Mouse (Mus musculus) midbrain, embryonic 16.5 days (tissue): Measurements from ENCODE around the gene Rxfp3. TPM values are rescaled to one million over a fixed set of nuclear protein-coding genes. Genes with fewer than 3 reads are reported as not detected.

Experiments
- ATAC-seq: fragments of 200-750 bp; cut with Nextera tagmentation; 2 replicates; pipeline ENCODE4 v1.8.0; 2017; ENCODE audit warnings: moderate TSS enrichment
- H3K27ac ChIP-seq: fragments of 300-500 bp; sonication (generic); 2 replicates; pipeline ENCODE4 v1.5.1; 2014; ENCODE audit warnings: mild to moderate bottlenecking, low read length, mixed read lengths
- H3K27me3 ChIP-seq: fragments of 300-500 bp; sonication (generic); 2 replicates; pipeline ENCODE4 v1.6.1; 2014; ENCODE audit warnings: low read depth, low read length, mixed read lengths; ENCODE audit not compliant: control insufficient read depth, insufficient read depth
- H3K36me3 ChIP-seq: fragments of 300-500 bp; sonication (generic); 2 replicates; pipeline ENCODE4 v1.6.1; 2014; ENCODE audit warnings: mild to moderate bottlenecking, low read length, moderate library complexity, mixed read lengths; ENCODE audit not compliant: control insufficient read depth, insufficient read depth
- H3K4me1 ChIP-seq: fragments of 300-500 bp; sonication (generic); 2 replicates; pipeline ENCODE4 v1.6.1; 2014; ENCODE audit warnings: mild to moderate bottlenecking, low read length, mixed read lengths; ENCODE audit not compliant: control insufficient read depth, insufficient read depth
- H3K4me2 ChIP-seq: fragments of 300-500 bp; sonication (generic); 2 replicates; pipeline ENCODE4 v1.6.1; 2014; ENCODE audit warnings: mild to moderate bottlenecking, low read length, mixed read lengths
- H3K4me3 ChIP-seq: fragments of 300-500 bp; sonication (generic); 2 replicates; pipeline ENCODE4 v1.5.1; 2014; ENCODE audit warnings: low read depth, mild to moderate bottlenecking, low read length, moderate library complexity, mixed read lengths
- H3K9ac ChIP-seq: fragments of 300-500 bp; sonication (generic); 2 replicates; pipeline ENCODE4 v1.6.1; 2014; ENCODE audit warnings: low read depth, low read length, mixed read lengths
- H3K9me3 ChIP-seq: fragments of 300-500 bp; sonication (generic); replicated peaks from 2 replicates; pipeline ENCODE4 v1.6.1; 2014; ENCODE audit warnings: mild to moderate bottlenecking, low read length, mixed read lengths; ENCODE audit not compliant: control insufficient read depth, poor library complexity, severe bottlenecking
- WGBS: fragments of 180-500 bp; shearing (Covaris S2); extraction: QIAGEN DNeasy Blood & Tissue Kit; methylation state at CpG from one replicate; pipeline ENCODE4 v1.1.7; 2014; 5-methylcytosine and 5-hydroxymethylcytosine counted together
- polyA plus RNA-seq: library from polyadenylated mRNA; unstranded; fragments of >200 nt; fragmentation: Nextera tagmentation; extraction: Ambion mirVana; gene quantifications from 2 replicates; pipeline ENCODE4 v1.2.1, GENCODE M21; 2015

Gene Rxfp3
- polyA plus RNA-seq, 1 experiment from 2014 or later = 3.5 TPM

DNA sequence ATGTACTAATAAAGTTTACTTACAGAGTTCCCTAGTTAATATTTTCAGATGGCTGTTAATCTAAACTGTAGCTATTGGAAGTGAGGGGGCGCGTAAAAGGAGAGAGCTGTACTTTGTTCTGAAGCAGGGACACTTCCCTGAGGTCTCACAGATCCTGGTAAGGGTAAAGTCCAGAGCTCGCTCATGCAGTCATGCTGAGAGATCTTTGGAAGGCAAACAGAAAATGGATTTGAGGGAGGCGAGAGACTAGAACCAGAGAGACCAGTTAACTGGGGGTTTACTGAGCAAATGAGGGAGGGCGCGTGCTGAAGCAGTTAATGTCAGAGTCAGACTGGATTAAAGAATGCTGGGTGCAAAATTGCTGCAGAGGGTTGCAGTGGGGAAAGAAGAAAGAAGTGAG is 52.0 kb downstream of the Rxfp3 start:
- 81% methylated on average over 6 of the region's 6 CpGs for WGBS
- no peaks in the 10 kb centered on the region for H3K9me3 ChIP-seq
- no peaks in the 10 kb centered on the region for H3K27me3 ChIP-seq
- H3K4me2 ChIP-seq = no peak overlapping the region
- no peak overlapping the region for H3K9ac ChIP-seq
- H3K36me3 ChIP-seq = no peaks in the 10 kb centered on the region
- no peak overlapping the region for H3K27ac ChIP-seq
- no peak for ATAC-seq
- H3K4me1 ChIP-seq = peaks cover 8% of the 10 kb centered on the region; the same call in 1 of the 2 replicates
- no peak overlapping the region for H3K4me3 ChIP-seq

Other genes with a start within 250 kb of the Rxfp3 start
- gene C1qtnf3, start 85.7 kb downstream of the Rxfp3 start, polyA plus RNA-seq = 0.51 and 1.0 TPM in 2 replicates
- 9.8 and 10.8 TPM in 2 replicates for gene Amacr, start 56.2 kb downstream of the Rxfp3 start, polyA plus RNA-seq
- gene Slc45a2, start 37.3 kb downstream of the Rxfp3 start, polyA plus RNA-seq = 0.06 TPM in 1 of 2 replicates, not detected in the other
- gene Adamts12, start 26.8 kb upstream of the Rxfp3 start, polyA plus RNA-seq = 1.1 and 1.5 TPM in 2 replicates